Mouse (Mus musculus) heart, adult 18-20 months (tissue): ENCODE measurements at regions not wholly inside any gene's neighbourhood (a gene's known extent, or its start where the extent isn't known, plus 50 kb on each side); places are given as distances from the start of the nearest gene placed in this dataset.
A peak's percentile ranks its signal among the peaks of the same experiment; 100 is the strongest.
"Not testable (repeated sequence)": the region's sequence is repeated elsewhere in the genome, so short reads cannot be mapped to it uniquely, and the experiment has no call there.

Experiments used
- DNase-seq, 2 experiments: peaks; one replicate each; pipeline ENCODE4 v3.0.0; 2021 to 2022; ENCODE audit warnings: mixed read lengths in 1 of 2

DNA sequence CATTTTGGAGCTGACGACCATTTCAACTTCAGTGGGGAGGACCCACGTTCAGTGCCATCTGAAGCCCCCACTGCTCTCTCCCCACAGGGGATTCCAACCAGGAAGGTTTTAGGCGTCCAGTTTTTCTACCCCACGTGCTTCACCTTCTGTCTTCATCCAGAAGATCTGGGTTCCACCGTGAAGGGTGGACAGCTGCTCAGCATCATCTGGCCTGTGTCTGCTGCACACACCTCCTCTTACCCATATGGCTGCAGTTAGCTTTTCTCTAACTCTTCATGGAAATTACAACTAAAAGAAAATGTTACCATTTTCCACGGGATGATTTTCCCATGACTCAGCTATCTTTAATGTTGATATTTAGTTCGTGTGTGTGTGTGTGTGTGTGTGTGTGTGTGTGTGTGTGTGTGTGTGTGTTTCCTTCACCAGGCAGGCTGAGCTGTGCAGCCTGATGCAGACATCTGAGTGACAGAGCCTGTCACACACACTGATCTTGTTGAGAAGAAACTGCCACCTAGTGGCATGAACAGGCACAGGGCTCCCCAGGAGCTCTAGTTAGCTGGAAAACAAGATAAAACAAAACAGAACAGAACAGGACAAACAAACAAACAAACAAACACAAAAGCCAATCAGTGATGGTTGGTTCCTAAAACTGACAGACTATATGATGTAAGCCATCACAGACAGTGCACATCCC lies 107.5 kb upstream of the Rasgrp1 start:
- peak in 1 of 2 experiments; percentile 12 for DNase-seq

DNA sequence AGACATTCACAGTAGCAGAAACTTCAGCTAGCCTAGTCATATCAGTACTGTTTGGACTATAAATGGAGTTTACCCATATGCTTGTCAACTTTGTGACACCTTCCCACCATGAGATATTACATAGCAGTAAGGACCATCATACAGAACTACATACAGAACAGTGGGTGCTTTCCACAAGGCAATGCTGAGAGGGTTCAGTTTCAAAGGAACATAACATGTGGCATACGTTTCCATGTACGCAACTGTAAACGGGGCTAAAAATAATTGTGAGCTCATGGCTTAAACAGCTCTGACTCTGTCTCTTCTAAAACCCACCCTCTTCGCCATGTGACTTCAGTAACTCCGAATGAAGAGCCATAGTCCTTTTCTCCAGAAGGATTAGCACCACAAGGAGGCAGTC lies 109.0 kb upstream of the Rasgrp1 start:
- no peak for DNase-seq

- no peak for DNase-seq
Measured at GRCm38 (mm10) chr2:117455021-117455739, 112.4 kb upstream of the Rasgrp1 start.

DNA sequence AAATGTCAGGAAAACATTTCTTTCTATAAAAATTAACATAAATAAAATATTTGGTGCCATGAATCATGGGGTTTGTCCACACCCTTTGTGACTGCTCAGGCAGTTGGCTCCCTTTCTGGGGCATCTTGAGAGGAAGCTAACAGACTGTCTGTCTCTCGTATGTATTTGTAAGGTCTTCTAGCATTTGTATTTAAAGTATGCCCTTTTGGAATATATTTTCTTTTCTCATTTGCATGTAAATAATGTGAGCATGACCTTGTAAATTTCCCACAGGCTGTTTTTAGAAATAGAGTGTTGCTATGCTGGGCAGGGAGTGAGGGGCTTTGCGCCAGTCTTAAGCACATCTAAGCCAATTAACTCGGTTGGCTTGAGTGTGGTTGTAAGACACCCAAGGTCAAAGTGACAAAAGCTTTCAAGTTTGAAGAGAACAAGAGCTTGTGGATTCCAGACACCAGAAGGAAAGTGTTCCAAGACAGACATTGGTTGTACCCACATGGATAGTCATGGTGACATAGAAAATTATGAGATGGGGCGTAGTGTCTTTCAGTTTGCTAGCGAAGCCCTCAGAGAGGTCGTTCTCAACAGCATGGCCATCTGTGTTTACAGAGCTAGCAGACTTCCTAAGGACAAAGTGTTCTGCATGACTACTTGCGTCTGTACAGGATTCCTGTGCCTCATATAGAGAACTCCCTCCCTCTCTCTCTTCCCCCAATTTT lies 113.1 kb upstream of the Rasgrp1 start:
- no peak for DNase-seq

GRCm38 (mm10) chr2:117456456-117457020 lies 113.7 kb upstream of the Rasgrp1 start:
- DNase-seq = no peak

DNA sequence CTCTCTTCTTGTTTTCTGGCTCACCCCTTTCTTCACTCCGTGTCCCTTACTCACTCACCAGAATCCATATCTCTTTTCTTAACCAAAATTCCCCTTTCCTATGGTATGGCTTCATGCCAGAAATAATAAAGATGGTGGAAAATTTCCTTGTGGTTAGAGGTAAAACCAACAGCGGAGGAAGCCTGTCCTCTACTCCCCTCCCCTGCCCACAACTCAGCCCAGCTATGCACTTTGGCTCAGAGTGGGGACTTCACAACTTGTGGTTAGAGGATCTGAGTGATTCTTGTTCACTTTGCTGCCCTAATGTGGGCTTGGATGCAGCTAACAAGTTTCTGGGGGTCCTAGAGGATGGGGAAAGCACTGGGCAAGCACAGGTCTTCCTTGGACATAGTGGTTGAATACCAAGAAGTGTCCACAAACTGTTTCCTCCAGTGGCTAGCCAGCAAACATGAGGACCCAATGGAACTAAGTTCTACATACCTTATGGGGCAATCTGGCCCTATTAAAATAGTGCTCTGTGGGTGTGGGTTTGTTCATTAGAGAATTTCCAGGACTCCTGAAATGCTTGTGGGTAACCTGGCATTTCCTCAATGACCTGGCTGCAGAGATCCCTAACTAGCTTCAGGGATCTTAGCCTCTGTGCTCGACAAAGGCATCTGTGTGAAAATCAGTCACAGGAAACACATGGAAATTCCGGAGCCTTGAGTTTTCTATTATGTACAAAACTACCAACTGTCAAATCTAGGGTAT lies 118.9 kb upstream of the Rasgrp1 start:
- no peak for DNase-seq

DNA sequence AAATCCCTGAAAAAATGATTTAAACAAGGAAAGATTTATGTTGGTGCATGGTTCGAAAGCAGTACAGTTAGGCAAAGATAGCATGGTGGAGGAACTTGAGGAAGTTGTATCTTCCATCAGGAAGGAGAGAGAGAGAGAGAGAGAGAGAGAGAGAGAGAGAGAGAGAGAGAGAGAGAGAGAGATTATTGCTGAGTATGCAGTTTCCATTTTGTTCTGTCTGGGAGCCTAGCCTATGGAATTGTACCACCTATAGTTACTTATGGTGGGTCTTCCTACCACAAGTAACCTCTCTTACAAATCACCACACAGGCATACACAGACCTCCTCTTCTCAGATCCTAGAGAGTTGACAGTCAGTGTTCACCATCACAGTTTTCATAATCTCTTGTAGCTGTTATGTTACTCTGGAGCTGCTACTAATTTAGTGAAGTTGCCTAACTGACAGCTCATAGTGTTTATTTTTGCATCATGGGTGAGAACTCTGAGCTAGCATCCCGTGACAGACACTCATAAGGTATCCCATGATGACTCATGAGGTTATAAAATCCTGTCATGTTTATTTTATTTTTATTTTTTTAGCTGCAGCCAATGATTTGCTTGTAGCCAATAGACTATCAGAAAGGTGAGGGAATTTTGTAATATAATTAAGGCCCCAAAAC lies 132.2 kb upstream of the Rasgrp1 start:
- DNase-seq = no peak

DNA sequence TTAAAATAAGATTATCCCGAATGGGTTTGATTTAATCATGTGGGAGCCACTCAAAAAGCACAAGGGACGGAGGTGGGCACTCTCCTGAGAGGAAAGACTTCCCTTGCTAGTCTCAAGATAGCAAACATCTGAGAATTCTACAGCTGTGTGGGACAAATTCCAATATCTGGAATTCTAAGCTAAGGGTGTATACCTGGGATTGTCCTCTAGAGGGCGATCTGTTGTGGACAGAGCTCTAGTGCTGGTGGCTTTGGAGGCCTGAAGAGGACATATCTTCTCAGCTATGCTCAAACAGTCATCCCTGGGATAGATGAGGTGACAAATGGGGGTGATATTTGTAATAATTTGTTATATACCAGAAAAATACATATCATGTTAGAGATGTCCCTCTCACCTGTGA lies 132.8 kb upstream of the Rasgrp1 start:
- no peak for DNase-seq

DNA sequence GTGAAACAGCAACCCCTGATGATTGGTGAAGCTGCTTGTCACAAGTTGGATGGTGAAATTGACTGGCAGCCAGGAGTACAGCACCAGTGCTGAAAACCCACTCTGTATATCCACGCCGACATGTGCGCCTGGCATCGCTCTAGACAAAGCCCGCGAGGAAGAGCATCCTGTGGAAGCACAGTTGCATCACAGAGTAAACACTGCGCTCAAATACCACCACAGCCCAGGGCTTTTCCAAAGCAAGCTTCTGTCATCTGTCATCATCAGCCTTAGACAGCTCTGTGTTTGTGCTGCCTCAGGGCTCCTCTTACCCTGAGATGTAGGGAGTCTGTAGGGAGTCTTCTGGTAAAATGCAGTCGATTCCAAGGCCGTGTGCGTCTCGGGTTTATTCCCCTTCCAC lies 134.7 kb upstream of the Rasgrp1 start:
- DNase-seq = not testable (repeated sequence)

- not testable (repeated sequence) for DNase-seq
Measured at GRCm38 (mm10) chr2:117479244-117480009, 136.6 kb upstream of the Rasgrp1 start.

GRCm38 (mm10) chr2:117486447-117486846 lies 143.6 kb upstream of the Rasgrp1 start:
- no peak for DNase-seq

DNA sequence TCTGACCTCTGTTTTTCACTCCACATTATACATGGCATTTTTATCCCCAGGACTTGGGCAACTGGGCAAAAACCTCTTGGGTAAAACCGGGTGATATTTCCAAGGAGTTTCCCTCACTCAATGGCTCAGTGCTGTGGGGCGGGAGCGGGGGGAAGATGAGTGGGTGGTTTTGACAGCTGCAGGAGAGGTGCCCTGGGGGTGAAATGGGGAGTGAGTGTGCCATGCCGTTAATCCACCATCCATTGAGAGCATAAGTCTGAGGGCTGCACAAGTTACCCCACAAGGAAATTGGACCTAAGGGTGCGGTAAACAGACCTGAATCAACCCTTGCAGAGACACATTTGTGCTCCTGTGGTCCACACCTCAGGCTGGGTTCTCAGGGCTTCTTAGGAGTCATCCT lies 155.8 kb upstream of the Rasgrp1 start:
- DNase-seq = no peak

- DNase-seq = no peak
Measured at GRCm38 (mm10) chr2:117502611-117503010, 159.8 kb upstream of the Rasgrp1 start.

- DNase-seq = no peak
Measured at GRCm38 (mm10) chr2:117511737-117512136, 168.9 kb upstream of the Rasgrp1 start.

DNA sequence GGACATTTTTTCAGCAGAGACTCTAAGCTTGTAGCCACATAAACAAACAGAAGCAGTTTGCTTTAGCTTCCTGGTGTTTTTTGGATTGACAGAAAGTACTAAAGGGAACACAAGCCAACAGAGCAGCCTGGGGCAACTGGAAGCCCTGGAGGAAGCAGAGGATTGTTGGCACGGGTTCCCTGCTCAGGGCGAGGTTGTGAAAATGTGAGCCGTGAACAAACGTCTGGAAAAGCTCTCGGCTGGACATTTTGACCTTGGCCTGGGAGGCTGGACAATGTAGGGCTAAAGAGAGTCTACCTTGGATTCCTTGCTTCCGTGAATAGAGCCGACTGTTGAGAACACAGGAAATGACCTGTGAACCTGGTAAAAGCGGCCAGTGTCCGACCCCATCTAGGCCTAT lies 169.8 kb upstream of the Rasgrp1 start:
- DNase-seq = peak in 1 of 2 experiments; percentile 4

DNA sequence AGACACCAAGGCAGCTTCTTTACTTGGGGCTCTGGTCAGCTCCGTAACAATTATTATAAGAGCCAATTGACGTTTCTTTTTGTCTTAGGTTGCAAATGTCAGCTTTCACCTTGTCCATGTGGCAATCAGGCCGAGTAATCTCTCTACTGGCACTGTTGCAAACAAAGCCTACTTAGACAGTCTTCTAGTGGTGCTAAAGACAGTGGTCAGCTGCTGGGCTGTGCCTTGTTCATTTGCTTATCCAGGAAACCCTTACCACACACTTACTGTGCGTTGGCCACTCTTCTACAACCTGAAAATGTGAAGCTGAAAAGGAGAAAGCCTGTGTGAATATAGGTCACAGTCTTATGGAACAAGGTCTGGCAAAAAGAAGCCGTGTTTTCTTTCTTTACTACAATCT lies 181.6 kb upstream of the Rasgrp1 start:
- DNase-seq = no peak

DNA sequence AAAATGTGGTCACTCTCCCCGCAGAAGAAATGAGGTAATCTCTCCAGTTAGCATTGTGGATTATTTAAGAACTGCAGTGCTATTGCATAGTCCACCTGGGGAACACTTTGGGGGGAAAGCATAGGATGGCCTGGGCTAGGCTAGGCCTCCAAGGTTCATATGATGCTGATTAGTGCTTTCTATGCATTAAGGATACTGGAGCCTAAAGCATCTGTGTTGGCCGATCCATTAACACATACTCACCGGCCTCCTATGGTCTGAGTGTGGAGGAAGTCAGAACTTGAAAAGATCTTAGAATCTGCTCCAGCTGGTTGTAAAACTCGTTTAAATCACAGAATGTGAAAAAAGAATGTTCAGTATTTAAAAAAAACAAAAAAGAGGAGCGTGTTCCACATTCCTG lies 196.1 kb upstream of the Rasgrp1 start:
- no peak for DNase-seq

GRCm38 (mm10) chr2:117539285-117539684 lies 196.5 kb upstream of the Rasgrp1 start:
- no peak for DNase-seq

- DNase-seq = peak; percentile 39 to 82
Measured at GRCm38 (mm10) chr2:117541471-117541870, 198.7 kb upstream of the Rasgrp1 start.

GRCm38 (mm10) chr2:117542298-117542697 lies 199.5 kb upstream of the Rasgrp1 start:
- peak; percentile 2 to 4 for DNase-seq

DNA sequence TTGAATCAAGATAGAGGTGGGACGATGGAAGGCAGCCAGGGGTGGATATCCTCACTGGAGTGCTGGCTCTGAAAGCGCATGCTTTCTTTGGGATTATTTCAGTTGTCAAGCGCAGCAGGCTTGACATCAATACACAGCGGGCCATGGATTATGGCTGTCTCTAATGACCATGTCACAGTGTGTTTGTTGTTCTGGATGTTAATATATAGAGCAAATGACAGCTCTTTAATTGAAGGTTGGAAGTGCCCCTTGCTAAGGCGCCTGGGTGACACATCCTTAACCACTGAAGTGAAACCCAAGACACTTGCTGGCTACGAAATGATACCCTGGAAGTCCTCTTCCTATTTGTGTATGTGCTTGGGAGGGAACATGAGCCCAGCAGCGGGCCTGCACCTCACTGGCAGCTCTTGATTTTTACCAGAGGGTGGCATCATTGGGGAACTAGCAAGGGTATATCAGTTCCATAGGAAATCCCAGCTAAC lies 200.5 kb upstream of the Rasgrp1 start:
- DNase-seq = no peak
